Mouse (Mus musculus): ENCODE data around the gene Rnf135. TPM values are rescaled to one million over a fixed set of nuclear protein-coding genes. Genes with fewer than 3 reads are reported as not detected.

Gene Rnf135
- polyA plus RNA-seq, 1 experiment, result 0.03 TPM

DNA sequence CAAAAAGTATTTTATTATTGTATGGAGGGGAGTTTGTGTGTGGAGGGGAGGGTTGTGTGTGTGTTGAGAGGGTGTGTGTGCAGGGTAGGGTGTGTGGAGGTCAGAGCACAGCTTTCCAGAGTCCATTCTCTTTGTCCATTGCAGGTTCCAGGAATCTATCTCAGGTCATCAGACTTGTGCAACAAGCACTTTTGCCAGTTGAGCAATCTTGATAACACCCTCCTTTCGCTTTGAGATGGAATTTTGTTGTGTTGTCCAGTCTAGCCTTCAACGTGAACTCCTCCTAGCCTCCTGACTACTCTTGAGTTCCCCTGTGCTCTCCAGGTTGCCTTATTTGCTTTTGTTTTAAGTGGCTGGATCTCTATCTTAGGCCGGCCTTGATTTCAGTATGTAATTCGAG, 6.6 kb downstream of the Rnf135 start:
- Histone ChIP-seq H3K36me3 (ENCODE audit: control insufficient read depth) (peaks cover 6% of the 10 kb centered on the region; the same call in 1 of the 2 replicates), H3K4me3 (replicated peaks) (no peak overlapping the region), H3K27me3 (ENCODE audit: control insufficient read depth) (no peaks in the 10 kb centered on the region), H3K4me1 (ENCODE audit: control insufficient read depth) (no peaks in the 10 kb centered on the region), H3K9me3 (ENCODE audit: control insufficient read depth, low read length) (no peaks in the 10 kb centered on the region; the same call in 1 of the 2 replicates)
- TF ChIP-seq TAL1 (IDR thresholded peaks at IDR 0.05; ENCODE audit: low read length) (no peak), GATA1 (IDR thresholded peaks at IDR 0.05; ENCODE audit: low read length) (no peak)

DNA sequence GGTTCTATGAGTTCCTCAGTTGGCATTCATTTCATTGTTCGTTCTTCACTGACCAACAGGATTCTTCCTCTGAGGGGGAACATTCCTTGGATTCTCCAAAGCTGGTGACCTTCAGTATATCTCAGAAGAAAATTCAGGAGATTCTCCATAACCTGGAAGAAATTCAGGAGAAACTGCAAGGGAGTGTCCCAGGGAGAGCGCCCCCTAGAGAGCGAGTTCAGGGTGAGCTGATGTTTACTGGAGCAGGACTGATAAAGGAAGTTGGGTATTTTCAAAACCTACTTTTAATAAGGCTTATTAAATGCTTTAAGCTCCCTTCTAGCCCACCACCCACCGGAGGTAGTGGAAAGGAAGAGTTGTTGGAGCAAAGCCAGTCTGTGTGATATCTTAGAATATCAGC, 10.2 kb downstream of the Rnf135 start:
- Histone ChIP-seq H3K4me1 (ENCODE audit: control insufficient read depth) (no peaks in the 10 kb centered on the region), H3K36me3 (ENCODE audit: control insufficient read depth) (peaks cover 6% of the 10 kb centered on the region; the same call in 1 of the 2 replicates), H3K9me3 (ENCODE audit: control insufficient read depth, low read length) (no peaks in the 10 kb centered on the region), H3K4me3 (replicated peaks) (no peak overlapping the region), H3K27me3 (ENCODE audit: control insufficient read depth) (no peaks in the 10 kb centered on the region)
- TF ChIP-seq TAL1 (IDR thresholded peaks at IDR 0.05; ENCODE audit: low read length), result no peak
- TF ChIP-seq GATA1 (IDR thresholded peaks at IDR 0.05; ENCODE audit: low read length), result no peak

DNA sequence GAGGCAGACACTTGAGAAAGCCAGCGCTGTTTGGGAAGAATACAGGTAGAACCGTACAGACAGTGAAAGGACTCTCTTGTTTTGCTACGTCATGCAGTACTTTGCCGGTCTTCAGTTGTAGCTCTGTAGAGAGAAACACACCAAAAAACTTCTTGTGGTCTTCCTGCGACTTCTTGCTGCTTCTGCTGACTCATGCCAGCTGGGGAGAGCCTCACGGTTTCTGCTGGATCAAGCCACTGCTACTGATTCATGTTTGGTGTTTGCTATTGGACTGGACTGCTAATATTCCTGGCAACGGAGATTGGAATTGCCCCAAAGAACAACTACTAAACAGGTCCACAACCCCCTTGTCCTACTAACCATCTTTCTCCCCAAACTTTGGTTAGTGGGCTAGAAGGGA, 12.7 kb downstream of the Rnf135 start:
- Histone ChIP-seq H3K36me3 (ENCODE audit: control insufficient read depth) (peaks cover 6% of the 10 kb centered on the region; the same call in 1 of the 2 replicates), H3K27me3 (ENCODE audit: control insufficient read depth) (no peaks in the 10 kb centered on the region)

DNA sequence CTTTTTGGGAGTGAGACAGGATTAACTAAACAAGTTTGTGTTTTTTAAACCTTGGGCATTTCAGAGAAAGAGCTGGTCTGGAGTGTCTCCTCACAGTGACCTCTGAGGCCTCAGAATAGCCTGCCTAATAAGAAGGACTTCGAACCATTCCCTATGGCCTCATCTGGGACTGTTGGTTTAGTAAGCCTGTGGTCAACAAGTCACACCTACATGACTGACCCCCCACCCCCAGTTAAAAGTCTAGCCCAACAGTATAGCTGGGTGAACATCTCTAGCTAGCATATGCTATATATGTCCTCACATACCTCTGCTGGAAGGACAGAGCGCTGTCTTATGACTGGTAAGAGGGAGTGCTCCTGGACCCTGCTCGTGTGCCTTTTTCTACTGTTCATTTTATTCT, 15.7 kb downstream of the Rnf135 start:
- Histone ChIP-seq H3K27me3 (ENCODE audit: control insufficient read depth) (no peaks in the 10 kb centered on the region), H3K4me1 (ENCODE audit: control insufficient read depth) (no peaks in the 10 kb centered on the region), H3K9me3 (ENCODE audit: control insufficient read depth, low read length) (no peaks in the 10 kb centered on the region), H3K4me3 (replicated peaks) (no peak overlapping the region), H3K36me3 (ENCODE audit: control insufficient read depth) (peaks cover 4% of the 10 kb centered on the region; the same call in 1 of the 2 replicates)
- TF ChIP-seq TAL1 (IDR thresholded peaks at IDR 0.05; ENCODE audit: low read length) (no peak), GATA1 (IDR thresholded peaks at IDR 0.05; ENCODE audit: low read length) (no peak)

More for the DNA sequence above, 12.7 kb downstream of the Rnf135 start:
- H3K4me3 ChIP-seq (replicated peaks), result no peak overlapping the region
- no peaks in the 10 kb centered on the region for H3K4me1 ChIP-seq (ENCODE audit: control insufficient read depth)
- no peaks in the 10 kb centered on the region for H3K9me3 ChIP-seq (ENCODE audit: control insufficient read depth, low read length)
- TF ChIP-seq GATA1 (IDR thresholded peaks at IDR 0.05; ENCODE audit: low read length), result no peak
- no peak for TF ChIP-seq TAL1 (IDR thresholded peaks at IDR 0.05; ENCODE audit: low read length)

DNA sequence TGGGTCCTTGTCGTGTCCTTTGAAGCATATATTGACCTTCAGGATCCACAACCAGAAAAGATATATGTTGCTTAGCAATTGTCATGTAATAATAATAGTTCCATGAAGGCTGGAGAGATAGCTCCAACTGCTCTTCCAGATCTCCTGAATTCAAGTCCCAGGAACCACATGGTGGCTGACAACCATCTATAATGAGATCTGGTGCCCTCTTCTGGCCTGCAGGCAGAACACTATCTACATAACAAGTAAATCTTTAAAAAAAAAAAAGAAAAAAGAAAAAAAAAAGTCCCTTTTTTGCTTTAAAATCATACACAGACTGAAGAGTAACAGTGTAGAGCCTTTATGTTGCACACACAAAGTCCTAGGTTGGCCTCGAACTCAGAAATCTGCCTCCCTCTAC, 16.1 kb downstream of the Rnf135 start:
- Histone ChIP-seq H3K9me3 (ENCODE audit: control insufficient read depth, low read length) (no peaks in the 10 kb centered on the region), H3K36me3 (ENCODE audit: control insufficient read depth) (no peaks in the 10 kb centered on the region), H3K4me3 (replicated peaks) (no peak overlapping the region), H3K4me1 (ENCODE audit: control insufficient read depth) (no peaks in the 10 kb centered on the region), H3K27me3 (ENCODE audit: control insufficient read depth) (no peaks in the 10 kb centered on the region)
- TF ChIP-seq TAL1 (IDR thresholded peaks at IDR 0.05; ENCODE audit: low read length) (no peak), GATA1 (IDR thresholded peaks at IDR 0.05; ENCODE audit: low read length) (no peak)

DNA sequence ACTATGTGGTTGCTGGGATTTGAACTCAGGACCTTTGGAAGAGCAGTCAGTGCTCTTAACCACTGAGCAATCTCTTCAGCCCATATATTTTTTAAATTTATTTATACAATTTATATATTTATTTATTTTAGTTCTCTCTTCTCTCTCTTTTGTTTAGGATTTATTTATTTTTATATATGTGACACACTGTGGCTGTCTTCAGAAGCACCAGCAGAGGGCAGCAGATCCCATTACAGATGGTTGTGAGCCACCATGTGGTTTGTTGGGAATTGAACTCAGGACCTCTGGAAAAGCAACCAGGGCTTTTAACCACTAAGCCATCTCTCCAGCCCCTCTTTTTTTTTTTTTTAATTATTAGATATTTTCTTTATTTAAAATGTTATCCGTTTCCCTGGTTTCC, 16.7 kb downstream of the Rnf135 start:
- H3K4me3 ChIP-seq (replicated peaks), result no peak overlapping the region
- no peak for TF ChIP-seq TAL1 (IDR thresholded peaks at IDR 0.05; ENCODE audit: low read length)
- TF ChIP-seq GATA1 (IDR thresholded peaks at IDR 0.05; ENCODE audit: low read length), result no peak
- no peaks in the 10 kb centered on the region for H3K4me1 ChIP-seq (ENCODE audit: control insufficient read depth)
- no peaks in the 10 kb centered on the region for H3K36me3 ChIP-seq (ENCODE audit: control insufficient read depth)
- no peaks in the 10 kb centered on the region for H3K27me3 ChIP-seq (ENCODE audit: control insufficient read depth)
- H3K9me3 ChIP-seq (ENCODE audit: control insufficient read depth, low read length), result no peaks in the 10 kb centered on the region

DNA sequence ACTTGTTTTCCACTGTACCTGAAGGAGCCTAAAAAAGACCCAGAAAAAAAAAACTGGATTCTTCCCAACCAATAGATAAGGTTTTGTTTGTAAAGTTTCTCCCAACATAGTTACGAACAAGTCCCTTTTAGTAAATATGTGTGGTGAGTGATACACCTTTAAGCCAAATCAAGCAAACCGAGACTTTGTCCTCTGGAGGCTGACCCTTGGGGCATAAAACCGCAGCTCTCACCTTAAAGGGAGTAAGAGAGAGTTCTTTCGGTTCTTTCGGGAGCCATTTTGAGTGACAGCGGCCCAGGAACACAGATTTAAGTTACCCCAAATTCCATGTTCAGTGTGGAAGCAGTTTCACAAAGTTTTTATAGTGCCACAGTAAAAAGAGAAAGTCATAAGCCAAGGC, 18.6 kb downstream of the Rnf135 start:
- Histone ChIP-seq H3K4me1 (ENCODE audit: control insufficient read depth) (no peaks in the 10 kb centered on the region), H3K9me3 (ENCODE audit: control insufficient read depth, low read length) (no peaks in the 10 kb centered on the region), H3K27me3 (ENCODE audit: control insufficient read depth) (no peaks in the 10 kb centered on the region), H3K36me3 (ENCODE audit: control insufficient read depth) (no peaks in the 10 kb centered on the region), H3K4me3 (replicated peaks) (no peak overlapping the region)
- TF ChIP-seq GATA1 (IDR thresholded peaks at IDR 0.05; ENCODE audit: low read length) (no peak), TAL1 (IDR thresholded peaks at IDR 0.05; ENCODE audit: low read length) (no peak)

DNA sequence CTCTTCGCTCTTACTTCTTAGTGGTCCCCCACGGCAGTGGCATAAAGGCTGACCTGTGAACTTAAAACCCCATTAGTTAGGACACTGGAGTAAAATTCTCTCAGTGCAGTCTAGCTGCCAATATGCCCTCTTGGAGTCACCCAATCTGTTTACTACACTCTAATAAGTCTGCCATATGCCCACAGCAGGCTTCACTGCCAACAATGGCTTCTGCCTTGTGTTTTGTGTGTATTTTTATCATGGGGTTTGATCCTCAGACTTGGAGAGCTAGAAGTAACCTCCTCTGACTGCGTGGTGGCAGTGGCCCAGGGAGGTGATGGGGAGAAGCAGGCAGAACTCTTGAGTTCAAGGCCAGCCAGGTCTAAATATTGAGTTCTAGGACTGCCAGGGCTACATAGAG, 20.4 kb downstream of the Rnf135 start:
- TF ChIP-seq TAL1 (IDR thresholded peaks at IDR 0.05; ENCODE audit: low read length) (no peak), GATA1 (IDR thresholded peaks at IDR 0.05; ENCODE audit: low read length) (no peak)
- peaks cover 2% of the 10 kb centered on the region; the same call in 1 of the 2 replicates for H3K27me3 ChIP-seq (ENCODE audit: control insufficient read depth)
- no peaks in the 10 kb centered on the region for H3K36me3 ChIP-seq (ENCODE audit: control insufficient read depth)
- H3K4me3 ChIP-seq (replicated peaks), result no peak overlapping the region
- H3K4me1 ChIP-seq (ENCODE audit: control insufficient read depth), result peaks cover 6% of the 10 kb centered on the region
- H3K9me3 ChIP-seq (ENCODE audit: control insufficient read depth, low read length), result no peaks in the 10 kb centered on the region

DNA sequence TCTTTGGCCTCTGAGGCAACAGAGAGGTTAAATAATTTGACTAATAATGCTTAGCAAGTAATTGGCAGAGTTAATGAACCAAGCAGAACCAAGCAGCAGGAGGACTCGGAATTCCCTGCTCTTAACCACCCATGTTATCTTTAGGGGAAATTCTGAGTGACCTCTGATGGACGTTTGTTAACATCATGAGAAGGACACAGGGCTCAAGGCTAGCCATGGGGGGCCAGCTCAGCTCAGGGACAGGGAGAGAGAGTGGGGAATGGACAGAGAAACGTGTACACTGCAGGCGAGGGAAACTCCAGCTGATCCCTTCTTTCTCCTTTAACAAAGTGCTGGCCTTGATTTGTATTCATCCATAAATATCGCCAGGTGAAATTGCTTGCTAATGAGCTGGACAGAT, 21.3 kb downstream of the Rnf135 start:
- Histone ChIP-seq H3K36me3 (ENCODE audit: control insufficient read depth) (no peaks in the 10 kb centered on the region), H3K4me1 (ENCODE audit: control insufficient read depth) (peaks cover 12% of the 10 kb centered on the region), H3K4me3 (replicated peaks) (no peak overlapping the region), H3K9me3 (ENCODE audit: control insufficient read depth, low read length) (no peaks in the 10 kb centered on the region), H3K27me3 (ENCODE audit: control insufficient read depth) (peaks cover 2% of the 10 kb centered on the region; the same call in 1 of the 2 replicates)
- TF ChIP-seq GATA1 (IDR thresholded peaks at IDR 0.05; ENCODE audit: low read length) (no peak), TAL1 (IDR thresholded peaks at IDR 0.05; ENCODE audit: low read length) (no peak)

DNA sequence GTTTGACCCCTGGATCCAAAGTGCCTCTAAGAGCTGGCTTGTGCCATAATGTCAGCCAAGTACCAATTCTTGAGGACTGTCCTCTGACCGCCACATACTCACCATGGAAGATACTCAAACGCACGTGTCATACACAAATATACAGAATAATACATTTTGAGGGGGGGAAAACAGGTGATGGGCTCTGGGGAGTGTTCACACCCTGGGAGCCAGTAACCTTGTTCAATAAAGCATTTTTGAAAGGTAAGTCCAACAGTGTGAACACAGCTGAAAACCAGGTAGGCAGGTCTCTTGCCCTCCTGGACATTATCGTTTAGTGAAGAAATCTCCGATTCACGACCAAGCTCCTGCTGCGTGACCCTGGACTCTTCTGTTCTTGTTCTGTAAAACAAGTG, 24.8 kb downstream of the Rnf135 start:
- no peak for TF ChIP-seq GATA1 (IDR thresholded peaks at IDR 0.05; ENCODE audit: low read length)
- no peak for TF ChIP-seq TAL1 (IDR thresholded peaks at IDR 0.05; ENCODE audit: low read length)
- Histone ChIP-seq H3K4me1 (ENCODE audit: control insufficient read depth) (peaks cover 31% of the 10 kb centered on the region), H3K9me3 (ENCODE audit: control insufficient read depth, low read length) (no peaks in the 10 kb centered on the region), H3K36me3 (ENCODE audit: control insufficient read depth) (peaks cover 7% of the 10 kb centered on the region), H3K4me3 (replicated peaks) (peak overlapping the region; percentile 90), H3K27me3 (ENCODE audit: control insufficient read depth) (peaks cover 2% of the 10 kb centered on the region; the same call in 1 of the 2 replicates)
